Mouse (Mus musculus): Measurements from ENCODE around the gene Defb19.

DNA sequence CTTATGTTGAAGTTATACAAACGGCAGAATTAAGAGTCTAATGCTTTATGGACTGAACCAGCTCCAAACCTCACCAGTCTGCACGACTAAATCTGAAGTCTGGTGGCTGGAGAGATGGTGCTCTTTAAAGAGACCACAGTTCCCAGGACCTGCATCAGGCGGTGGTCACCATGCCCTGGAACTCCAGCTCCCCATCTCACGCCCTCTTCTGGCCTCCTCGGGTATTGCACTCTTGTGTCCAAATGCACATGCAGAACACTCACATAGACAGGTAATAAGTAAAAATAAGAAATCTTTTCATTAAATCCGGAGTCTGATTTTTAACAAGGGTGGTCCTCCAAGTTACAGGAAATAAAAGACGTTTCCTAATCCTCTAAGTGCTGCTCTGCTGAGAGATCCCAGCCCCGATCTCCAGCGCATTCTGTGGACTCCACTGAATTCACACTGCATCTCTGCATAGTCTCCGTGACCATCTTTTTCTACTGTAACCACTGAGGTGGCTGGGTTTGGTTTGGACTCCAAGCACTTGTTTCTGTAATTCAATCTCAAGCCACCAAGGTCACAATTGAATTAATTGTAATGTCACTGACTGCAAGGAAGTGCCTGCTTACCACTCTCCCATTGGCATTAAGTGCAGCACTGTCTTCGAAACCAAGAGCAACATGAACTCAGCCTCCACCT lies 7.9 kb downstream of the Defb19 start, which contains the start of gene Defb21:
- TF ChIP-seq CTCF (IDR thresholded peaks at IDR 0.05; ENCODE audit: extremely low read depth, insufficient read depth, insufficient read length, insufficient replicate concordance) (no peak), POLR2A (IDR thresholded peaks at IDR 0.05; ENCODE audit: low read depth, low read length) (no peak)

Measured in spleen, adult 2 months (tissue).